Mouse (Mus musculus): ENCODE measurements around the gene Bcl6b.

Gene Bcl6b

GRCm38 (mm10) chr11:70233016-70233415 lies 3.4 kb upstream of the Bcl6b start:
- DNase-seq (ENCODE audit: low spot score) = peak; percentile 50

GRCm38 (mm10) chr11:70232546-70232945 lies 2.9 kb upstream of the Bcl6b start:
- peak; percentile 72 for DNase-seq (ENCODE audit: low spot score)

GRCm38 (mm10) chr11:70230239-70230727 lies 685 bp upstream of the Bcl6b start:
- DNase-seq (ENCODE audit: low spot score) = peak; percentile 84

- peak; percentile 76 for DNase-seq (ENCODE audit: low spot score)
Observed at GRCm38 (mm10) chr11:70228828-70229227, 770 bp downstream of the Bcl6b start.

GRCm38 (mm10) chr11:70227661-70228245 lies 1.8 kb downstream of the Bcl6b start:
- no peak for DNase-seq (ENCODE audit: low spot score)

GRCm38 (mm10) chr11:70227126-70227525 lies 2.5 kb downstream of the Bcl6b start:
- DNase-seq (ENCODE audit: low spot score) = no peak

- DNase-seq (ENCODE audit: low spot score) = no peak
Observed at GRCm38 (mm10) chr11:70226602-70226890, 3.1 kb downstream of the Bcl6b start.

- DNase-seq (ENCODE audit: low spot score) = no peak
Observed at GRCm38 (mm10) chr11:70225798-70226601, 3.6 kb downstream of the Bcl6b start.

- DNase-seq (ENCODE audit: low spot score) = no peak
Observed at GRCm38 (mm10) chr11:70223724-70224123, 5.9 kb downstream of the Bcl6b start.

GRCm38 (mm10) chr11:70221603-70222500 lies 7.7 kb downstream of the Bcl6b start:
- DNase-seq (ENCODE audit: low spot score) = no peak

GRCm38 (mm10) chr11:70220731-70221602 lies 8.6 kb downstream of the Bcl6b start, which contains the start of gene Slc16a13:
Gene Slc16a13 (minus strand): TSS chr11:70221064.
- peak; percentile 88 for DNase-seq (ENCODE audit: low spot score)

- DNase-seq (ENCODE audit: low spot score) = peak; percentile 46
Observed at GRCm38 (mm10) chr11:70220323-70220722, 9.3 kb downstream of the Bcl6b start.

GRCm38 (mm10) chr11:70219873-70220272 lies 9.7 kb downstream of the Bcl6b start:
- DNase-seq (ENCODE audit: low spot score) = no peak

- DNase-seq (ENCODE audit: low spot score) = no peak
Observed at GRCm38 (mm10) chr11:70218741-70219470, 10.7 kb downstream of the Bcl6b start.

GRCm38 (mm10) chr11:70218039-70218438 lies 11.6 kb downstream of the Bcl6b start:
- no peak for DNase-seq (ENCODE audit: low spot score)

- DNase-seq (ENCODE audit: low spot score) = no peak
Observed at GRCm38 (mm10) chr11:70216103-70216502, 13.5 kb downstream of the Bcl6b start.

- peak; percentile 20 for DNase-seq (ENCODE audit: low spot score)
Observed at GRCm38 (mm10) chr11:70215301-70215700, 14.3 kb downstream of the Bcl6b start.

- DNase-seq (ENCODE audit: low spot score) = no peak
Observed at GRCm38 (mm10) chr11:70214856-70215209, 14.8 kb downstream of the Bcl6b start.

GRCm38 (mm10) chr11:70214191-70214855 lies 15.3 kb downstream of the Bcl6b start:
- DNase-seq (ENCODE audit: low spot score) = peak; percentile 52

GRCm38 (mm10) chr11:70213736-70214135 lies 15.9 kb downstream of the Bcl6b start:
- no peak for DNase-seq (ENCODE audit: low spot score)
